In the genomic region with DNA sequence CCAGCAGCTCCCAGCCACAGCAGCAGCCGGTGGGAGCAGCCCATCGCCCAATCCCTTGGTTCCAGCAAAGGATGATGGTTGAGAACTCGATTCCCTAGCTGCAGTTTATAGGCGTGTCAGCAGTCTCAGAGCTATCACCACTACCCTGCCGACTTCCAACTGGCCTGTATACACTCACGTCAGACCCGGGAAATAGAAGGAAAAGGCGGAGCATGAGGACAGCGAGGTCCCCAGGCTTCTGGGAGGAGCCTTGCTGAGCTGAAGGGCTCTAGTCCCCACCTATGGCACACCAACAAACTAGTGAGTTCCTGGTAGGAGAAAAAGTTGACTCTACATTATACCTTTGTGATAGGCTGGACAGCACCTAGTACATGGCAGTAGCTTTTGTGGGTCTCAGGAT, we compare ENCODE assay signal across 11 mouse cellular contexts. TPM values are rescaled to one million over a fixed set of nuclear protein-coding genes. Genes with fewer than 3 reads are reported as not detected.
DNase-seq lines count a peak whose midpoint lies in the region; ATAC-seq lines count a peak whose summit lies in the region.
"Had no signal": no experiment of that assay in that cellular context is flagged by ENCODE, and none has a peak within 500 bp of the region (broad histone marks: within the 10 kb centered on the region; RNA-seq: fewer than 3 reads in every experiment).

A gene (minus strand): TSS at position 181 of the 400 bp plus-strand sequence.

- peak within 1 kb of the TSS; percentile 98; the same call in 1 of the 2 replicates for H3K4me2 ChIP-seq in heart, embryonic 14.5 days (ENCODE audit: low read length)
- no peak within 1 kb of the TSS for H3K4me2 ChIP-seq in midbrain, embryonic 16.5 days (ENCODE audit: low read length)
- H3K4me2 ChIP-seq in hindbrain, embryonic 13.5 days: peak within 1 kb of the TSS; percentile 100; the same call in 1 of the 2 replicates

- no peak within 1 kb of the TSS for H3K27ac ChIP-seq in heart, embryonic 14.5 days (replicated peaks in 1 of 2; ENCODE audit: control insufficient read depth in 1 of 2, insufficient read depth in 1 of 2, low read depth in 2 of 2, low read length in 2 of 2)
- H3K27ac ChIP-seq in midbrain, embryonic 10.5 days (replicated peaks): no peak within 1 kb of the TSS
- no peak within 1 kb of the TSS for H3K27ac ChIP-seq in midbrain, embryonic 16.5 days (ENCODE audit: low read length)
- no peak within 1 kb of the TSS for H3K27ac ChIP-seq in hindbrain, embryonic 13.5 days

- H3K36me3 ChIP-seq in heart, embryonic 14.5 days (ENCODE audit: control insufficient read depth, insufficient read depth, low read length): peaks cover 15% of the 10 kb centered on the region
- peaks cover 22% of the 10 kb centered on the region for H3K36me3 ChIP-seq in midbrain, embryonic 10.5 days
- peaks cover 10% of the 10 kb centered on the region; the same call in 1 of the 2 replicates for H3K36me3 ChIP-seq in midbrain, embryonic 16.5 days (ENCODE audit: control insufficient read depth, insufficient read depth, low read length)
- peaks cover 20% of the 10 kb centered on the region for H3K36me3 ChIP-seq in hindbrain, embryonic 13.5 days

- no peak for ATAC-seq in heart, embryonic 14.5 days (ENCODE audit: insufficient number of reproducible peaks, insufficient read depth, low FRiP score, low read depth)
- no peak for ATAC-seq in midbrain, embryonic 16.5 days
- ATAC-seq in hindbrain, embryonic 13.5 days (ENCODE audit: low FRiP score): no peak

- no peak for DNase-seq in heart, postnatal 4 days
- no peak for DNase-seq in midbrain, embryonic 10.5 days (ENCODE audit: low spot score)
- peak; percentile 21 for DNase-seq in retina, embryonic 14.5 days (ENCODE audit: low spot score)
- no peak for DNase-seq in kidney, adult 11 months
- no peak for DNase-seq in gastrocnemius, postnatal 4 days (ENCODE audit: low spot score in 2 of 2)
- DNase-seq: thymus, postnatal 14 days had no signal

- 7% methylated on average over 9 of the region's 9 CpGs for WGBS in heart, embryonic 14.5 days
- 13% methylated on average over 9 of the region's 9 CpGs for WGBS in midbrain, embryonic 10.5 days
- 22% methylated on average over 9 of the region's 9 CpGs for WGBS in midbrain, embryonic 16.5 days
- WGBS in hindbrain, embryonic 13.5 days: 16% methylated on average over 9 of the region's 9 CpGs

- H3K4me3 ChIP-seq in heart, embryonic 14.5 days (ENCODE audit: control insufficient read depth in 1 of 2, insufficient read depth in 1 of 2, low read depth in 1 of 2, low read length in 2 of 2): peak within 1 kb of the TSS in 1 of 2 experiments; percentile 60; a peak in 1 of 4 replicates
- H3K4me3 ChIP-seq in midbrain, embryonic 10.5 days: peak within 1 kb of the TSS; percentile 81
- H3K4me3 ChIP-seq in midbrain, embryonic 16.5 days (ENCODE audit: low read depth, low read length): no peak within 1 kb of the TSS
- peak within 1 kb of the TSS; percentile 65; the same call in 1 of the 2 replicates for H3K4me3 ChIP-seq in hindbrain, embryonic 13.5 days

- no peaks in the 10 kb centered on the region for H3K9me3 ChIP-seq in heart, embryonic 14.5 days (ENCODE audit: control insufficient read depth, low read length)
- no peaks in the 10 kb centered on the region for H3K9me3 ChIP-seq in midbrain, embryonic 10.5 days (replicated peaks)
- H3K9me3 ChIP-seq in midbrain, embryonic 16.5 days (replicated peaks; ENCODE audit: control insufficient read depth, low read length, poor library complexity, severe bottlenecking): no peaks in the 10 kb centered on the region
- H3K9me3 ChIP-seq in hindbrain, embryonic 13.5 days: no peaks in the 10 kb centered on the region
- H3K9me3 ChIP-seq: G1E had no signal

- H3K9ac ChIP-seq in heart, embryonic 14.5 days (ENCODE audit: low read length): no peak within 1 kb of the TSS
- no peak within 1 kb of the TSS for H3K9ac ChIP-seq in midbrain, embryonic 16.5 days (ENCODE audit: low read depth, low read length)
- no peak within 1 kb of the TSS for H3K9ac ChIP-seq in hindbrain, embryonic 13.5 days

- peaks cover 54% of the 10 kb centered on the region for H3K27me3 ChIP-seq in heart, embryonic 14.5 days (ENCODE audit: control insufficient read depth, insufficient read depth, low read length)
- H3K27me3 ChIP-seq in midbrain, embryonic 10.5 days (ENCODE audit: low read depth, poor library complexity, severe bottlenecking): peaks cover 69% of the 10 kb centered on the region
- peaks cover 26% of the 10 kb centered on the region for H3K27me3 ChIP-seq in midbrain, embryonic 16.5 days (ENCODE audit: control insufficient read depth, insufficient read depth, low read depth, low read length)
- H3K27me3 ChIP-seq in hindbrain, embryonic 13.5 days: peaks cover 67% of the 10 kb centered on the region

- peaks cover 4 to 5% of the 10 kb centered on the region in 2 experiments; a peak in 2 of 4 replicates for H3K4me1 ChIP-seq in heart, embryonic 14.5 days (ENCODE audit: control insufficient read depth in 2 of 2, insufficient read depth in 2 of 2, low read length in 2 of 2)
- peaks cover 18% of the 10 kb centered on the region for H3K4me1 ChIP-seq in midbrain, embryonic 10.5 days
- peaks cover 7% of the 10 kb centered on the region; the same call in 1 of the 2 replicates for H3K4me1 ChIP-seq in midbrain, embryonic 16.5 days (ENCODE audit: control insufficient read depth, insufficient read depth, low read length)
- peaks cover 18% of the 10 kb centered on the region for H3K4me1 ChIP-seq in hindbrain, embryonic 13.5 days (replicated peaks)

RNA-seq across cellular contexts. Expression of the gene that starts here (rescaled TPM):
- 0.23 and 0.32 TPM in 2 replicates for polyA plus RNA-seq in heart, embryonic 14.5 days (2014; fragmentation: Nextera tagmentation; extraction: Ambion mirVana)
- under 1 TPM in 1 of 2 experiments, not detected in 1; 0.16 TPM for total RNA-seq in heart, postnatal 4 days (2021)
- 0.11 TPM in 1 of 2 replicates, not detected in the other for polyA plus RNA-seq in midbrain, embryonic 10.5 days (2016; fragmentation: Nextera tagmentation; extraction: Ambion mirVana)
- 2.0 and 2.7 TPM in 2 replicates for polyA plus RNA-seq in midbrain, embryonic 16.5 days (2015; fragmentation: Nextera tagmentation; extraction: Ambion mirVana)
- polyA plus RNA-seq in hindbrain, embryonic 13.5 days (2015; fragmentation: Nextera tagmentation; extraction: Ambion mirVana): 0.91 and 1.4 TPM in 2 replicates
- total RNA-seq in gastrocnemius, postnatal 4 days (2021): not detected
- total RNA-seq: liver, adult 2 months had no signal
- polyA plus RNA-seq: G1E had no signal
